5 mouse cellular contexts compared by ENCODE assay signal in genomic region chr17:7414601-7415310, GRCm38 (mm10). TPM values are rescaled to one million over a fixed set of nuclear protein-coding genes. Genes with fewer than 3 reads are reported as not detected.
"Had no signal": no experiment of that assay in that cellular context is flagged by ENCODE, and none has a peak within 500 bp of the region (broad histone marks: within the 10 kb centered on the region; RNA-seq: fewer than 3 reads in every experiment).

No protein-coding gene starts in this region.

RNA-seq across cellular contexts. Expression of gene Unc93a2, which starts 29.5 kb away (rescaled TPM):
- total RNA-seq: layer of hippocampus, postnatal 14 days; left cerebral cortex, postnatal 14 days had no signal

RNA-seq across cellular contexts. Expression of gene Gm49630, which starts 43.0 kb away (rescaled TPM):
- total RNA-seq: layer of hippocampus, adult 18-20 months; layer of hippocampus, postnatal 14 days; left cerebral cortex, adult 8-10 months; left cerebral cortex, postnatal 14 days; left cerebral cortex, postnatal 4 days had no signal
